25 mouse cellular contexts compared by ENCODE assay signal in genomic region chr13:98274023-98274422, GRCm38 (mm10). TPM values are rescaled to one million over a fixed set of nuclear protein-coding genes. Genes with fewer than 3 reads are reported as not detected.
DNase-seq lines count a peak whose midpoint lies in the region; TF ChIP-seq lines count a peak whose summit lies in the region.
"Had no signal": no experiment of that assay in that cellular context is flagged by ENCODE, and none has a peak within 500 bp of the region (broad histone marks: within the 10 kb centered on the region; RNA-seq: fewer than 3 reads in every experiment).

No protein-coding gene starts in this region.

- 90% methylated on average over 9 of the region's 9 CpGs for WGBS in heart, embryonic 10.5 days
- WGBS in forebrain, embryonic 10.5 days, result 94% methylated on average over 9 of the region's 9 CpGs

- peaks cover 45% of the 10 kb centered on the region for H3K36me3 ChIP-seq in heart, embryonic 10.5 days
- peaks cover 6 to 35% of the 10 kb centered on the region in 2 experiments for H3K36me3 ChIP-seq in MEL (ENCODE audit: control insufficient read depth in 1 of 2, insufficient read depth in 2 of 2, low read length in 2 of 2)
- H3K36me3 ChIP-seq in forebrain, embryonic 10.5 days (replicated peaks), result peaks cover 56% of the 10 kb centered on the region

- H3K4me1 ChIP-seq in heart, embryonic 10.5 days, result no peaks in the 10 kb centered on the region
- peaks cover 23 to 31% of the 10 kb centered on the region in 2 experiments for H3K4me1 ChIP-seq in MEL (ENCODE audit: control insufficient read depth in 1 of 2, insufficient read depth in 2 of 2, low read length in 2 of 2)
- no peaks in the 10 kb centered on the region for H3K4me1 ChIP-seq in forebrain, embryonic 10.5 days

- no peak for TF ChIP-seq RAD21 in MEL (IDR thresholded peaks at IDR 0.05; ENCODE audit: low read depth, low read length)

- DNase-seq in heart, adult 11 months, result peak; percentile 59
- no peak for DNase-seq in heart, embryonic 10.5 days (ENCODE audit: low spot score)
- DNase-seq in MEL (ENCODE audit: low read depth, low spot score), result peak; percentile 62
- DNase-seq in forebrain, embryonic 10.5 days (ENCODE audit: extremely low spot score, low spot score), result no peak
- DNase-seq: adrenal gland, adult 2 months; adrenal gland, adult 8-10 months; adrenal gland, postnatal 10 days; adrenal gland, postnatal 14 days; adrenal gland, postnatal 25 days; adrenal gland, postnatal 36 days; B cell, adult 2 months; cerebellum, adult 11 months; cerebellum, adult 11-12 months; cerebellum, adult 18-20 months; cerebellum, adult 2 months had no signal

- no peak overlapping the region for H3K9ac ChIP-seq in MEL (ENCODE audit: control insufficient read depth, low read depth, low read length, poor library complexity, severe bottlenecking)

- peak; percentile 55 to 58 for TF ChIP-seq EP300 in MEL (IDR thresholded peaks at IDR 0.05; ENCODE audit: low read depth in 1 of 2, low read length in 2 of 2)

- no peak overlapping the region for H3K27ac ChIP-seq in heart, embryonic 10.5 days
- peak overlapping the region; percentile 61 for H3K27ac ChIP-seq in MEL (ENCODE audit: control insufficient read depth, low read depth, low read length)
- H3K27ac ChIP-seq in forebrain, embryonic 10.5 days, result no peak overlapping the region

- no peaks in the 10 kb centered on the region for H3K27me3 ChIP-seq in heart, embryonic 10.5 days (ENCODE audit: insufficient read depth, poor library complexity, severe bottlenecking)
- no peaks in the 10 kb centered on the region for H3K27me3 ChIP-seq in MEL (ENCODE audit: control insufficient read depth in 1 of 2, insufficient read depth in 2 of 2, low read length in 2 of 2)
- no peaks in the 10 kb centered on the region for H3K27me3 ChIP-seq in forebrain, embryonic 10.5 days (ENCODE audit: poor library complexity, severe bottlenecking)
- H3K27me3 ChIP-seq: CH12.LX, Patski had no signal

- no peaks in the 10 kb centered on the region for H3K79me2 ChIP-seq in MEL (ENCODE audit: control insufficient read depth, insufficient read depth, low read length, poor library complexity)

- TF ChIP-seq POLR2A in MEL (IDR thresholded peaks at IDR 0.05; ENCODE audit: control insufficient read depth in 1 of 2, insufficient read depth in 1 of 2, low read depth in 1 of 2, low read length in 2 of 2, poor library complexity in 1 of 2), result peak in 1 of 2 experiments; percentile 27; a peak in 1 of 4 replicates

- no peak overlapping the region for H3K4me3 ChIP-seq in heart, embryonic 10.5 days
- no peak overlapping the region for H3K4me3 ChIP-seq in MEL (ENCODE audit: control insufficient read depth in 1 of 2, insufficient read depth in 1 of 2, low read depth in 2 of 2, low read length in 2 of 2)
- no peak overlapping the region for H3K4me3 ChIP-seq in forebrain, embryonic 10.5 days

- TF ChIP-seq CTCF in MEL (IDR thresholded peaks at IDR 0.05 in 2 of 3, conservative IDR thresholded peaks at IDR 0.05 in 1 of 3; ENCODE audit: control insufficient read depth in 1 of 3, insufficient read depth in 1 of 3, low read depth in 2 of 3, low read length in 3 of 3, poor library complexity in 1 of 3, severe bottlenecking in 1 of 3), result no peak

- H3K9me3 ChIP-seq in heart, embryonic 10.5 days, result no peaks in the 10 kb centered on the region
- no peaks in the 10 kb centered on the region for H3K9me3 ChIP-seq in MEL (replicated peaks; ENCODE audit: insufficient read depth, low read length)
- H3K9me3 ChIP-seq in forebrain, embryonic 10.5 days, result no peaks in the 10 kb centered on the region
- H3K9me3 ChIP-seq: G1E had no signal

TF ChIP-seq in MEL, 35 proteins besides CTCF, POLR2A, EP300 and RAD21:
- TF ChIP-seq HCFC1 (IDR thresholded peaks at IDR 0.05; ENCODE audit: low read depth, low read length) (no peak), MEF2A (IDR thresholded peaks at IDR 0.05; ENCODE audit: extremely low read depth, insufficient replicate concordance, low read depth, low read length, poor library complexity, severe bottlenecking) (no peak), CHD1 (IDR thresholded peaks at IDR 0.05; ENCODE audit: low read depth, low read length) (no peak), MXI1 (IDR thresholded peaks at IDR 0.05; ENCODE audit: low read depth, low read length) (no peak), MAZ (IDR thresholded peaks at IDR 0.05; ENCODE audit: low read depth, low read length) (no peak), UBTF (IDR thresholded peaks at IDR 0.05; ENCODE audit: borderline replicate concordance, insufficient read depth, low read depth, low read length) (no peak), ELF1 (IDR thresholded peaks at IDR 0.05; ENCODE audit: low read depth, low read length) (no peak), SMC3 (IDR thresholded peaks at IDR 0.05; ENCODE audit: low read depth, low read length) (no peak), E2F4 (IDR thresholded peaks at IDR 0.05; ENCODE audit: borderline replicate concordance, low read depth, low read length) (no peak), MAX (IDR thresholded peaks at IDR 0.05; ENCODE audit: low read length) (no peak), BHLHE40 (IDR thresholded peaks at IDR 0.05; ENCODE audit: borderline replicate concordance, low read depth, low read length) (no peak), ZMIZ1 (IDR thresholded peaks at IDR 0.05; ENCODE audit: low read depth, low read length) (0 out of 2 replicates have a peak, but pooled peaks have one; percentile 39), MYC (IDR thresholded peaks at IDR 0.05; ENCODE audit: low read depth, low read length) (no peak), TCF12 (IDR thresholded peaks at IDR 0.05; ENCODE audit: low read depth, low read length) (no peak), MYB (IDR thresholded peaks at IDR 0.05; ENCODE audit: low read depth, low read length) (0 out of 2 replicates have a peak, but pooled peaks have one; percentile 34), GATA1 (IDR thresholded peaks at IDR 0.05; ENCODE audit: low read depth, low read length) (no peak), USF2 (IDR thresholded peaks at IDR 0.05; ENCODE audit: borderline replicate concordance in 1 of 2, insufficient read depth in 1 of 2, low read depth in 1 of 2, low read length in 2 of 2) (no peak), POLR2AphosphoS5 (IDR thresholded peaks at IDR 0.05; ENCODE audit: borderline replicate concordance, low read depth, low read length) (no peak), CHD2 (IDR thresholded peaks at IDR 0.05; ENCODE audit: low read length) (no peak), USF1 (IDR thresholded peaks at IDR 0.05; ENCODE audit: low read depth, low read length) (no peak), RCOR1 (IDR thresholded peaks at IDR 0.05; ENCODE audit: low read depth, low read length) (peak; percentile 21; the same call in 1 of the 2 replicates), SIN3A (IDR thresholded peaks at IDR 0.05; ENCODE audit: low read length) (no peak), TBP (IDR thresholded peaks at IDR 0.05; ENCODE audit: low read depth, low read length) (no peak), JUND (IDR thresholded peaks at IDR 0.05; ENCODE audit: low read depth, low read length) (no peak), ZNF384 (IDR thresholded peaks at IDR 0.05; ENCODE audit: low read depth, low read length) (no peak), NRF1 (IDR thresholded peaks at IDR 0.05; ENCODE audit: insufficient read depth, low read depth, low read length, poor library complexity, severe bottlenecking) (no peak)

RNA-seq across cellular contexts. Expression of gene Gm21976, which starts 5.7 kb away (rescaled TPM):
- not detected in 2 replicates for polyA plus RNA-seq in heart, embryonic 10.5 days (2016; fragmentation: Nextera tagmentation; extraction: Ambion mirVana)
- total RNA-seq in MEL (2012; rRNA removed), result not detected in 2 replicates
- polyA plus RNA-seq in MEL (2012; ENCODE audit: insufficient read depth in 1 of 2, insufficient read length in 2 of 2, low read depth in 1 of 2, low replicate concordance in 2 of 2, missing spikeins in 1 of 2), result not detected
- polyA plus RNA-seq in forebrain, embryonic 10.5 days (2016; fragmentation: Nextera tagmentation; extraction: Ambion mirVana), result not detected in 2 replicates
- total RNA-seq: adrenal gland, adult 18-20 months; adrenal gland, adult 2 months; adrenal gland, adult 8-10 months; adrenal gland, postnatal 10 days; adrenal gland, postnatal 14 days; adrenal gland, postnatal 25 days; adrenal gland, postnatal 36 days; adrenal gland, postnatal 4 days; CH12.LX; ES-E14; G1E had no signal
- polyA plus RNA-seq: activated CD4-positive, CD25-positive, alpha-beta regulatory T cell, adult 4 months; adrenal gland, adult 2 months; brain, embryonic 14.5 days; C2C12; CD4-positive, CD25-positive, alpha-beta regulatory T cell, adult 4 months; cerebellum, adult 2 months; G1E; Patski had no signal

RNA-seq across cellular contexts. Expression of gene Ankra2, which starts 11.1 kb away (rescaled TPM):
- polyA plus RNA-seq in heart, embryonic 10.5 days (2016; fragmentation: Nextera tagmentation; extraction: Ambion mirVana), result 14.8 and 16.3 TPM in 2 replicates
- 8.1 and 10.4 TPM in 2 replicates for total RNA-seq in MEL (2012; rRNA removed)
- polyA plus RNA-seq in MEL (2012; ENCODE audit: insufficient read depth in 1 of 2, insufficient read length in 2 of 2, low read depth in 1 of 2, low replicate concordance in 2 of 2, missing spikeins in 1 of 2), result 10 to 100 TPM in 1 of 2 experiments, not detected in 1; 14.7 TPM
- 14.7 and 15.7 TPM in 2 replicates for polyA plus RNA-seq in forebrain, embryonic 10.5 days (2016; fragmentation: Nextera tagmentation; extraction: Ambion mirVana)

RNA-seq across cellular contexts. Expression of gene Utp15, which starts 11.2 kb away (rescaled TPM):
- polyA plus RNA-seq in heart, embryonic 10.5 days (2016; fragmentation: Nextera tagmentation; extraction: Ambion mirVana), result 25.1 and 32.1 TPM in 2 replicates
- total RNA-seq in MEL (2012; rRNA removed), result 50.8 and 60.8 TPM in 2 replicates
- polyA plus RNA-seq in MEL (2012; ENCODE audit: insufficient read depth in 1 of 2, insufficient read length in 2 of 2, low read depth in 1 of 2, low replicate concordance in 2 of 2, missing spikeins in 1 of 2), result 10 to 100 TPM in 1 of 2 experiments, not detected in 1; 40.3 TPM
- 50.7 and 53.6 TPM in 2 replicates for polyA plus RNA-seq in forebrain, embryonic 10.5 days (2016; fragmentation: Nextera tagmentation; extraction: Ambion mirVana)

RNA-seq across cellular contexts. Expression of gene Btf3, which starts 42.8 kb away (rescaled TPM):
- polyA plus RNA-seq in heart, embryonic 10.5 days (2016; fragmentation: Nextera tagmentation; extraction: Ambion mirVana), result 512 and 641 TPM in 2 replicates
- 1,152 and 1,208 TPM in 2 replicates for total RNA-seq in MEL (2012; rRNA removed)
- 1,000 to 10,000 TPM in 1 of 2 experiments, 100 to 1,000 TPM in 1; 227 to 1,291 TPM for polyA plus RNA-seq in MEL (2012; ENCODE audit: insufficient read depth in 1 of 2, insufficient read length in 2 of 2, low read depth in 1 of 2, low replicate concordance in 2 of 2, missing spikeins in 1 of 2)
- polyA plus RNA-seq in forebrain, embryonic 10.5 days (2016; fragmentation: Nextera tagmentation; extraction: Ambion mirVana), result 756 and 758 TPM in 2 replicates

Comparison
In these comparisons a context has a peak if more than half of its experiments do, and no peak if none do; other contexts are left out.
1. DNase-seq: peak in heart, adult 11 months (single experiment) and MEL (single experiment); none in heart, embryonic 10.5 days (single experiment) and forebrain, embryonic 10.5 days (single experiment).